Mouse (Mus musculus) gastrocnemius, postnatal 25 days (tissue): ENCODE results near the gene Aqp12. TPM values are rescaled to one million over a fixed set of nuclear protein-coding genes. Genes with fewer than 3 reads are reported as not detected.

Experiments used
- DNase-seq: peaks from one replicate; pipeline ENCODE4 v3.0.0; 2022
- total RNA-seq, 2 experiments: library from RNA; stranded (reverse); gene quantifications; 1 replicate in 1 of 2; 2 replicates in 1 of 2; pipeline ENCODE4 v1.2.3; 2021

Gene Aqp12
- total RNA-seq, 2 experiments from 2014 or later: not detected

- no peak for DNase-seq
Measured at GRCm38 (mm10) chr1:93015136-93015535, 9.0 kb downstream of the Aqp12 start.

GRCm38 (mm10) chr1:93018716-93019115 is 12.6 kb downstream of the Aqp12 start:
- DNase-seq: no peak

GRCm38 (mm10) chr1:93020602-93021001 is 14.5 kb downstream of the Aqp12 start:
- no peak for DNase-seq

DNA sequence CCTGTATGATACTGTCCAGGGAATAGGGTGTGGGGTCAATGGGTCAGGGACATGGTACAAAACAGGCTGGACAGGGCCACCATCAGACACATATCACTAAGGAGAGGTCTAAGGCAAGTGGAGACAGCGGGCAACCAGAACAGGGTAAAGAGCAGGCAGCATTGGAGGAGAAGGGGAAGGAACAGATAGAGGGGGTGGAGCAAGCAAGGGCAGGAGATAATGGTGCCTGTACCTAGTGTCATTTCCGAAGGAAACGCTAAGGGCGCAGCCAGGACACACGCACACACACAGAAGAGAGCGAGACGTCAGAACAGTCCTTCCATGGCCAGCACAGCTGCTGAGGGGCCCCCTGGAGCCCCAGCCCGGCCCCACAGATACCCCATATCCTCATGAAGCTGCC is 20.5 kb downstream of the Aqp12 start:
- no peak for DNase-seq

GRCm38 (mm10) chr1:93029387-93029786 is 23.3 kb downstream of the Aqp12 start:
- no peak for DNase-seq

GRCm38 (mm10) chr1:93030060-93030459 is 23.9 kb downstream of the Aqp12 start:
- DNase-seq: no peak

- DNase-seq: no peak
Measured at GRCm38 (mm10) chr1:93031199-93031598, 25.1 kb downstream of the Aqp12 start.

DNA sequence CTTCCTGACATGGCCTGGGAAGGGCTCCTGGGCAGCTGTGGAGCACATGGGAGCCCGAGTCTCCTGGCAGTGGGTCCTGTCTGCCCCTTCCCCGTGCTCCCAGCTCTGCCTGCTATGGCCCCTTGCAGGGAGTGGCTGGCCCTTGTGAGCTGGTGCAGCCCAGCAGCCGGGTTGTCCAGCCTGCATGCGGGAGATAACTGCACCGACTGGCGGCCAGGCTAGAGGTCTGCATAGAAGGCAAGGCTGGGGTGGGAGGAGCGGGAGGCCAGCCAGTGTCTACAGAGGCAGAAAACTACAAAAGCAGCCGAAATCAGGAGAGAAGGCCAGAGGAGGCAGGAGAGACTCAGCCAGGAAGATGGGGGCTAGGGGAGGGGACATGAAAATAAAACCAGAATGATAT is 27.9 kb downstream of the Aqp12 start:
- DNase-seq: no peak

- DNase-seq: no peak
Measured at GRCm38 (mm10) chr1:93035981-93036380, 29.8 kb downstream of the Aqp12 start.

GRCm38 (mm10) chr1:93046153-93046789 is 40.1 kb downstream of the Aqp12 start:
- no peak for DNase-seq

DNA sequence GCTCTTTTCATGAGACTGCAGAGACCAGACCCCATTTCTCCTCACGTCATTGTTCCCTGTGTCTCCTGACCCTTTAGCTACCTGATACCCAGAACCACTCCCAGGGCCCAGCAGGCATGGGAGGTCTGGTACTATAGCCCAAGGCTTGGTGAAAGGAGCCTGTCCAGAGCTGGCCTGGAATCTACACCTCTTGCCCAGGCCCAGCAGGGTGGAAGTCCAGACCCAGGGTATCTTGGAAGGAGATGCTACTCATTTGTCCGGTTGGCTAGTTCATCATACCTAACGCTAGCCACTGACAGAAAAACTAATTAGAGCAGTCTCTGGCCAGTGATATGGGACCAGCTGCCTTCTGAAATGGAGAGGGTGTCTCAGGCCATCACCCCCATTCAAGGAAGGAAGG is 43.9 kb downstream of the Aqp12 start:
- no peak for DNase-seq

DNA sequence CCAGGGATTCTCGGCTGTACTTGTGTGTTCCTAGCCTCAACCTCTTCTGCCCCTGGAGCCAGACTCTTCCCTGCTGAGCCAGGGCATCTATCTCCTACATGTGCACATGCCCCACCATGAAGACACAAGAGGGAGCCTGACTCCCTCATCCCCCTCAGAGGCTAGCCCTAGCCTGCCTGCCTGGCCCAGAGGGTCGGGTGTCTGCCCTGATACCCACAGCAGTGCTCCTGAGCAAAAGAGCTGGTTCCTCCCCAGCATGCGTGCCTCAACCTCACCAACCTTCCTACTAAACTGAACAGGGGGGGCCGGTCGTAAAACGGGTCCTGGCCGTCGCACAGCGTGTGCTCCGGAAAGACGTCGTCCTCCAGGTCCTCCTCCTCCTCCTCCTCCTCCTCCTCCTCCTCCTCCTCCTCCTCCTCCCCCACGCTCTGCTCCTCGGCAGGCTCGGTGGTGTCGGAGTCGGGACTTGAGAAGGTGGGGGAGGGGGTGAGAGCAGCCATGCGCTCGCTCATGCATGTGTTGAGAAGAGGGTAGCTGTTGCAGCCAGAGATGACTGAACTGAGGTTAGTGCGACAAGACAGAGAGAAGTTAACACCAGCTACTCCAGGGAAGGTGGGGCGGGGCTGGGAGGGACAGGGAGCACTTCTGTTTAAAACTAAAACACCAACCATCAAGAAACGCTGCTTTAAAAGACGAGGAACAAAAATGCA is 45.1 kb downstream of the Aqp12 start:
- DNase-seq: no peak

Other genes with a start within 250 kb of the Aqp12 start
- gene Gpc1, start 174.7 kb upstream of the Aqp12 start, total RNA-seq: 100 to 1,000 TPM; 246 to 275 TPM
- not detected for gene Ankmy1, start 103.4 kb upstream of the Aqp12 start, total RNA-seq
- 10 to 100 TPM; 22.6 to 24.5 TPM for gene Dusp28, start 99.4 kb upstream of the Aqp12 start, total RNA-seq
- 10 to 100 TPM; 64.0 to 66.5 TPM for gene Rnpepl1, start 95.6 kb upstream of the Aqp12 start, total RNA-seq
- gene Capn10, start 72.0 kb upstream of the Aqp12 start, total RNA-seq: 1 to 10 TPM; 4.4 to 5.5 TPM
- under 1 TPM; 0.23 to 0.27 TPM for gene Gpr35, start 55.5 kb upstream of the Aqp12 start, total RNA-seq
- 1 to 10 TPM; 1.5 to 1.7 TPM for gene Kif1a, start 95.6 kb downstream of the Aqp12 start, total RNA-seq
- not detected for gene Agxt, start 128.9 kb downstream of the Aqp12 start, total RNA-seq
- gene 2310007B03Rik, start 154.6 kb downstream of the Aqp12 start, total RNA-seq: not detected
- not detected for gene Crocc2, start 162.4 kb downstream of the Aqp12 start, total RNA-seq
- 1 to 10 TPM; 4.6 to 8.0 TPM for gene Sned1, start 229.5 kb downstream of the Aqp12 start, total RNA-seq